Mouse (Mus musculus) embryonic facial prominence, embryonic 15.5 days (tissue): ENCODE measurements at regions not wholly inside any gene's neighbourhood (a gene's known extent, or its start where the extent isn't known, plus 50 kb on each side); places are given as distances from the start of the nearest gene placed in this dataset.
A peak's percentile ranks its signal among the peaks of the same experiment; 100 is the strongest.

ENCODE experiments used
- ATAC-seq: fragments of 200-750 bp; cut with Nextera tagmentation; 2 replicates; pipeline ENCODE4 v1.8.0; 2017; ENCODE audit warnings: low read depth, moderate TSS enrichment; ENCODE audit not compliant: insufficient number of reproducible peaks, low FRiP score, low TSS enrichment
- H3K27ac ChIP-seq: fragments of 300-500 bp; sonication (generic); replicated peaks from 2 replicates; pipeline ENCODE4 v1.5.1; 2015; ENCODE audit warnings: mild to moderate bottlenecking, inconsistent platforms
- H3K27me3 ChIP-seq: fragments of 300-500 bp; sonication (generic); 2 replicates; pipeline ENCODE4 v1.6.1; 2015; ENCODE audit warnings: inconsistent platforms
- H3K36me3 ChIP-seq: fragments of 300-500 bp; sonication (generic); 2 replicates; pipeline ENCODE4 v1.6.1; 2015; ENCODE audit warnings: mild to moderate bottlenecking, inconsistent platforms
- H3K4me1 ChIP-seq: fragments of 300-500 bp; sonication (generic); 2 replicates; pipeline ENCODE4 v1.6.1; 2015; ENCODE audit warnings: inconsistent platforms
- H3K4me2 ChIP-seq: fragments of 300-500 bp; sonication (generic); replicated peaks from 2 replicates; pipeline ENCODE4 v1.6.1; 2015; ENCODE audit warnings: mild to moderate bottlenecking, inconsistent platforms
- H3K4me3 ChIP-seq: fragments of 300-500 bp; sonication (generic); replicated peaks from 2 replicates; pipeline ENCODE4 v1.5.1; 2015; ENCODE audit warnings: mild to moderate bottlenecking, inconsistent platforms
- H3K9ac ChIP-seq: fragments of 300-500 bp; sonication (generic); 2 replicates; pipeline ENCODE4 v1.6.1; 2015; ENCODE audit warnings: inconsistent platforms
- H3K9me3 ChIP-seq: fragments of 300-500 bp; sonication (generic); replicated peaks from 2 replicates; pipeline ENCODE4 v1.6.1; 2016; ENCODE audit warnings: inconsistent platforms
- WGBS: fragments of 180-500 bp; shearing (Covaris S2); methylation state at CpG from one replicate; pipeline ENCODE4 v1.1.7; 2015; 5-methylcytosine and 5-hydroxymethylcytosine counted together

GRCm38 (mm10) chr8:8802317-8802716 lies 112.0 kb upstream of the Arglu1 start:
- Histone ChIP-seq H3K9ac (no peak overlapping the region), H3K27ac (no peak overlapping the region), H3K4me2 (no peak overlapping the region), H3K4me3 (no peak overlapping the region), H3K36me3 (no peaks in the 10 kb centered on the region), H3K27me3 (no peaks in the 10 kb centered on the region), H3K9me3 (no peaks in the 10 kb centered on the region), H3K4me1 (peaks cover 4% of the 10 kb centered on the region)
- no peak for ATAC-seq
- 39% methylated on average over 5 of the region's 5 CpGs for WGBS

GRCm38 (mm10) chr8:8801578-8801977 lies 111.3 kb upstream of the Arglu1 start:
- Histone ChIP-seq H3K4me2 (no peak overlapping the region), H3K27me3 (no peaks in the 10 kb centered on the region), H3K9ac (no peak overlapping the region), H3K36me3 (no peaks in the 10 kb centered on the region), H3K4me1 (peaks cover 4% of the 10 kb centered on the region), H3K27ac (no peak overlapping the region), H3K4me3 (no peak overlapping the region), H3K9me3 (no peaks in the 10 kb centered on the region)
- 50% methylated on average over 5 of the region's 5 CpGs for WGBS
- no peak for ATAC-seq

- Histone ChIP-seq H3K4me2 (no peak overlapping the region), H3K4me1 (peaks cover 8% of the 10 kb centered on the region), H3K27ac (no peak overlapping the region; the same call in 1 of the 2 replicates), H3K4me3 (no peak overlapping the region), H3K27me3 (no peaks in the 10 kb centered on the region), H3K9me3 (no peaks in the 10 kb centered on the region), H3K36me3 (no peaks in the 10 kb centered on the region), H3K9ac (no peak overlapping the region)
- no peak for ATAC-seq
- WGBS = 35% methylated on average over 3 of the region's 3 CpGs
These were observed 107.2 kb upstream of the Arglu1 start for GRCm38 (mm10) chr8:8797521-8797920.

GRCm38 (mm10) chr8:8796951-8797350 lies 106.6 kb upstream of the Arglu1 start:
- Histone ChIP-seq H3K9ac (no peak overlapping the region), H3K4me2 (peak overlapping the region; percentile 6; the same call in 1 of the 2 replicates), H3K27ac (no peak overlapping the region; the same call in 1 of the 2 replicates), H3K27me3 (no peaks in the 10 kb centered on the region), H3K4me3 (no peak overlapping the region), H3K36me3 (no peaks in the 10 kb centered on the region), H3K4me1 (peaks cover 8% of the 10 kb centered on the region), H3K9me3 (no peaks in the 10 kb centered on the region)
- no peak for ATAC-seq
- 13% methylated on average over 9 of the region's 9 CpGs for WGBS

GRCm38 (mm10) chr8:8794711-8795110 lies 104.4 kb upstream of the Arglu1 start:
- no peak overlapping the region for H3K27ac ChIP-seq
- 53% methylated on average over 6 of the region's 6 CpGs for WGBS
- peaks cover 8% of the 10 kb centered on the region for H3K4me1 ChIP-seq

GRCm38 (mm10) chr8:8779931-8780330 lies 89.6 kb upstream of the Arglu1 start:
- ATAC-seq = no peak
- no peaks in the 10 kb centered on the region for H3K27me3 ChIP-seq
- H3K4me1 ChIP-seq = peaks cover 4% of the 10 kb centered on the region; the same call in 1 of the 2 replicates
- H3K27ac ChIP-seq = no peak overlapping the region
- no peak overlapping the region for H3K9ac ChIP-seq
- 42% methylated on average over 15 of the region's 15 CpGs for WGBS
- H3K9me3 ChIP-seq = no peaks in the 10 kb centered on the region
- no peak overlapping the region for H3K4me3 ChIP-seq
- H3K4me2 ChIP-seq = no peak overlapping the region
- H3K36me3 ChIP-seq = no peaks in the 10 kb centered on the region

More at GRCm38 (mm10) chr8:8794711-8795110, 104.4 kb upstream of the Arglu1 start:
- no peak overlapping the region for H3K9ac ChIP-seq
- H3K36me3 ChIP-seq = no peaks in the 10 kb centered on the region
- ATAC-seq = no peak
- no peak overlapping the region for H3K4me3 ChIP-seq
- no peaks in the 10 kb centered on the region for H3K9me3 ChIP-seq
- H3K27me3 ChIP-seq = no peaks in the 10 kb centered on the region
- H3K4me2 ChIP-seq = no peak overlapping the region

- no peaks in the 10 kb centered on the region for H3K9me3 ChIP-seq
- no peak for ATAC-seq
- no peak overlapping the region for H3K4me2 ChIP-seq
- no peaks in the 10 kb centered on the region for H3K36me3 ChIP-seq
- H3K9ac ChIP-seq = no peak overlapping the region
- no peaks in the 10 kb centered on the region for H3K27me3 ChIP-seq
- 0 out of 2 replicates have a peak, but pooled peaks cover 4% of the 10 kb centered on the region for H3K4me1 ChIP-seq
- 26% methylated on average over 5 of the region's 5 CpGs for WGBS
- H3K4me3 ChIP-seq = no peak overlapping the region
- no peak overlapping the region for H3K27ac ChIP-seq
These were observed 84.2 kb upstream of the Arglu1 start for GRCm38 (mm10) chr8:8774496-8775015.

- Histone ChIP-seq H3K9ac (no peak overlapping the region), H3K27me3 (no peaks in the 10 kb centered on the region), H3K4me3 (no peak overlapping the region), H3K9me3 (no peaks in the 10 kb centered on the region), H3K36me3 (no peaks in the 10 kb centered on the region), H3K27ac (no peak overlapping the region), H3K4me2 (no peak overlapping the region), H3K4me1 (0 out of 2 replicates have a peak, but pooled peaks cover 4% of the 10 kb centered on the region)
- no peak for ATAC-seq
- 68% methylated on average over 5 of the region's 5 CpGs for WGBS
These were observed 82.1 kb upstream of the Arglu1 start for GRCm38 (mm10) chr8:8772424-8772823.

GRCm38 (mm10) chr8:8770397-8770796 lies 80.1 kb upstream of the Arglu1 start:
- no peak overlapping the region for H3K9ac ChIP-seq
- no peak overlapping the region for H3K4me3 ChIP-seq
- H3K27me3 ChIP-seq = no peaks in the 10 kb centered on the region
- 0 out of 2 replicates have a peak, but pooled peaks cover 4% of the 10 kb centered on the region for H3K4me1 ChIP-seq
- no peak for ATAC-seq
- H3K27ac ChIP-seq = no peak overlapping the region
- no peaks in the 10 kb centered on the region for H3K36me3 ChIP-seq
- no peak overlapping the region for H3K4me2 ChIP-seq
- H3K9me3 ChIP-seq = no peaks in the 10 kb centered on the region
- 77% methylated on average over 8 of the region's 8 CpGs for WGBS

GRCm38 (mm10) chr8:8762354-8762753 lies 72.0 kb upstream of the Arglu1 start:
- WGBS = 82% methylated on average over 12 of the region's 12 CpGs
- no peaks in the 10 kb centered on the region for H3K9me3 ChIP-seq
- no peak overlapping the region for H3K4me3 ChIP-seq
- H3K4me1 ChIP-seq = no peaks in the 10 kb centered on the region; the same call in 1 of the 2 replicates
- no peak for ATAC-seq
- no peaks in the 10 kb centered on the region for H3K36me3 ChIP-seq
- no peak overlapping the region for H3K27ac ChIP-seq
- no peak overlapping the region for H3K4me2 ChIP-seq
- H3K9ac ChIP-seq = no peak overlapping the region
- H3K27me3 ChIP-seq = no peaks in the 10 kb centered on the region

- H3K27me3 ChIP-seq = no peaks in the 10 kb centered on the region
- no peak for ATAC-seq
- WGBS = 48% methylated on average over 8 of the region's 8 CpGs
These were observed 68.0 kb upstream of the Arglu1 start for GRCm38 (mm10) chr8:8758283-8758682.

GRCm38 (mm10) chr8:8751208-8751607 lies 60.9 kb upstream of the Arglu1 start:
- Histone ChIP-seq H3K27me3 (no peaks in the 10 kb centered on the region), H3K9ac (no peak overlapping the region), H3K4me3 (no peak overlapping the region), H3K4me1 (0 out of 2 replicates have a peak, but pooled peaks cover 4% of the 10 kb centered on the region), H3K36me3 (no peaks in the 10 kb centered on the region), H3K4me2 (no peak overlapping the region), H3K9me3 (no peaks in the 10 kb centered on the region), H3K27ac (no peak overlapping the region)
- no peak for ATAC-seq
- 92% methylated on average over 15 of the region's 15 CpGs for WGBS

More at GRCm38 (mm10) chr8:8758283-8758682, 68.0 kb upstream of the Arglu1 start:
- H3K36me3 ChIP-seq = no peaks in the 10 kb centered on the region
- H3K4me1 ChIP-seq = no peaks in the 10 kb centered on the region; the same call in 1 of the 2 replicates
- H3K4me3 ChIP-seq = no peak overlapping the region
- H3K9ac ChIP-seq = no peak overlapping the region
- H3K27ac ChIP-seq = no peak overlapping the region
- H3K4me2 ChIP-seq = no peak overlapping the region
- no peaks in the 10 kb centered on the region for H3K9me3 ChIP-seq
